22 mouse cellular contexts compared by ENCODE assay signal in the genomic region with DNA sequence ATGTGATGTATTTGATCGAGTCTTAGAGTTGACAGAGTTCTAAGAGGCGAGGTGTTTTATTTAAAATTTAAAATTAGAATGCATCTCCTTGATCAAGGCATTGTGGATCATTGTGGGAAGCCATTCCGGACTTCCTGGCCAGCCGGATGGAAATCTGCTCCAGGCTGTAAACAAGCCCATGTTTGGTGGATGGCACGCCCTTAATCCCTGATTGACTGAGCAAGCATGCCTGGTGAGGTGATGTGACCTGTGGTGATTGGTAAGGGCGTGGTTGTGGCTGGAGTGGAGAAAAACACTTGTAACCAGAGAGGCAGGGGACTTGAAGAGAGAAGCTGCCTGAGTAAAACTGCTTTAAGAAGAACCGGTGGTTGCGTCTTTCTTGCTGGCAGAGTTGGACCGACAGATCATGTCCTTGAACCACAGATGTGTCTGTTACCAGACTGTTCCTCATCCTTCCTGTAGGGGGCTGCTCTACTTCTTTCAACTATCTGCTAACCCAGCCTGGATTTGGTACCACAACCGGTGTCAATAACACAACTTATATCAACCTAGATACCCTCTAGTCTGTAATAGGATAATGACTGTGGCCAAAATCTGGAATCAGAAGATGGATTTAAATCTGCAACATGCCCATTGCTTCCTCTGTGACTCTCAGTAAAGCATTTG.
DNase-seq lines count a peak whose midpoint lies in the region; ATAC-seq and TF ChIP-seq lines count a peak whose summit lies in the region.
"Had no signal": no experiment of that assay in that cellular context is flagged by ENCODE, and none has a peak within 500 bp of the region (broad histone marks: within the 10 kb centered on the region; RNA-seq: fewer than 3 reads in every experiment).

No protein-coding gene starts in this region.

- no peak overlapping the region for H3K4me3 ChIP-seq in kidney, adult 2 months (ENCODE audit: insufficient read depth, low read depth, low read length)
- H3K4me3 ChIP-seq in midbrain, embryonic 11.5 days (ENCODE audit: low read depth, low read length): no peak overlapping the region
- H3K4me3 ChIP-seq in midbrain, embryonic 13.5 days (replicated peaks): no peak overlapping the region
- H3K4me3 ChIP-seq: embryonic facial prominence, embryonic 13.5 days; forebrain, embryonic 15.5 days; heart, embryonic 10.5 days; hindbrain, embryonic 12.5 days; limb, embryonic 13.5 days had no signal

- H3K4me1 ChIP-seq in kidney, adult 2 months (ENCODE audit: control insufficient read depth, insufficient read depth, low read length): no peaks in the 10 kb centered on the region
- H3K4me1 ChIP-seq in midbrain, embryonic 11.5 days (ENCODE audit: control insufficient read depth, insufficient read depth, low read length): no peaks in the 10 kb centered on the region
- H3K4me1 ChIP-seq in midbrain, embryonic 13.5 days (replicated peaks): no peaks in the 10 kb centered on the region
- H3K4me1 ChIP-seq: embryonic facial prominence, embryonic 13.5 days; forebrain, embryonic 15.5 days; hindbrain, embryonic 12.5 days; limb, embryonic 13.5 days had no signal

- 91% methylated on average over 10 of the region's 10 CpGs for WGBS in kidney, adult 2 months
- WGBS in midbrain, embryonic 11.5 days: 84% methylated on average over 10 of the region's 10 CpGs
- WGBS in midbrain, embryonic 13.5 days: 90% methylated on average over 10 of the region's 10 CpGs

- H3K4me2 ChIP-seq in midbrain, embryonic 11.5 days: no peak overlapping the region
- no peak overlapping the region for H3K4me2 ChIP-seq in midbrain, embryonic 13.5 days (replicated peaks)
- H3K4me2 ChIP-seq: embryonic facial prominence, embryonic 13.5 days; forebrain, embryonic 15.5 days; hindbrain, embryonic 12.5 days; limb, embryonic 13.5 days had no signal

- H3K9ac ChIP-seq in midbrain, embryonic 11.5 days (ENCODE audit: low read length): no peak overlapping the region
- no peak overlapping the region for H3K9ac ChIP-seq in midbrain, embryonic 13.5 days (replicated peaks)
- H3K9ac ChIP-seq: embryonic facial prominence, embryonic 13.5 days; forebrain, embryonic 15.5 days; hindbrain, embryonic 12.5 days; limb, embryonic 13.5 days had no signal

- TF ChIP-seq CTCF in kidney, adult 2 months (conservative IDR thresholded peaks at IDR 0.05; ENCODE audit: insufficient read depth, insufficient read length, low read depth, low read length): 0 out of 2 replicates have a peak, but pooled peaks have one; percentile 24

- H3K27me3 ChIP-seq in kidney, adult 2 months (replicated peaks; ENCODE audit: control insufficient read depth, insufficient read depth, low read length): no peaks in the 10 kb centered on the region
- no peaks in the 10 kb centered on the region for H3K27me3 ChIP-seq in midbrain, embryonic 11.5 days (ENCODE audit: control insufficient read depth, insufficient read depth, low read length)
- no peaks in the 10 kb centered on the region for H3K27me3 ChIP-seq in midbrain, embryonic 13.5 days
- no peaks in the 10 kb centered on the region for H3K27me3 ChIP-seq in splenic B cell, adult 2 months (ENCODE audit: control insufficient read depth, insufficient read depth, low read length, poor library complexity, severe bottlenecking)
- H3K27me3 ChIP-seq: embryonic facial prominence, embryonic 13.5 days; forebrain, embryonic 15.5 days; hindbrain, embryonic 12.5 days; limb, embryonic 13.5 days; Patski had no signal

- no peak overlapping the region for H3K27ac ChIP-seq in kidney, adult 2 months (ENCODE audit: insufficient read depth, low read depth, low read length)
- no peak overlapping the region for H3K27ac ChIP-seq in midbrain, embryonic 11.5 days (ENCODE audit: low read depth, low read length)
- H3K27ac ChIP-seq in midbrain, embryonic 13.5 days: no peak overlapping the region
- H3K27ac ChIP-seq: embryonic facial prominence, embryonic 13.5 days; forebrain, embryonic 15.5 days; heart, embryonic 10.5 days; hindbrain, embryonic 12.5 days; limb, embryonic 13.5 days had no signal

- TF ChIP-seq POLR2A in kidney, adult 2 months (IDR thresholded peaks at IDR 0.05; ENCODE audit: low read depth, low read length): no peak

- H3K9me3 ChIP-seq in midbrain, embryonic 11.5 days (ENCODE audit: control insufficient read depth, low read length): no peaks in the 10 kb centered on the region
- H3K9me3 ChIP-seq in midbrain, embryonic 13.5 days: no peaks in the 10 kb centered on the region
- H3K9me3 ChIP-seq: embryonic facial prominence, embryonic 13.5 days; forebrain, embryonic 15.5 days; heart, embryonic 10.5 days; hindbrain, embryonic 12.5 days; limb, embryonic 13.5 days had no signal

- no peak for ATAC-seq in midbrain, embryonic 11.5 days (ENCODE audit: low FRiP score)
- ATAC-seq in midbrain, embryonic 13.5 days: no peak
- ATAC-seq: forebrain, embryonic 15.5 days; intestine, embryonic 16.5 days; Patski had no signal

- no peaks in the 10 kb centered on the region for H3K36me3 ChIP-seq in kidney, adult 2 months (ENCODE audit: control insufficient read depth, insufficient read depth, low read length)
- H3K36me3 ChIP-seq in midbrain, embryonic 11.5 days (ENCODE audit: control insufficient read depth, insufficient read depth, low read length): no peaks in the 10 kb centered on the region
- H3K36me3 ChIP-seq in midbrain, embryonic 13.5 days: no peaks in the 10 kb centered on the region
- H3K36me3 ChIP-seq in splenic B cell, adult 2 months (ENCODE audit: control insufficient read depth, insufficient read depth, low read length, poor library complexity, severe bottlenecking): no peaks in the 10 kb centered on the region
- H3K36me3 ChIP-seq: embryonic facial prominence, embryonic 13.5 days; forebrain, embryonic 15.5 days; heart, embryonic 10.5 days; hindbrain, embryonic 12.5 days; limb, embryonic 13.5 days had no signal

- DNase-seq in kidney, adult 2 months: peak; percentile 5
- DNase-seq in kidney, adult 11 months: no peak
- peak; percentile 59 for DNase-seq in midbrain, embryonic 11.5 days (ENCODE audit: low spot score, missing footprints)
- DNase-seq in ZHBTc4 (ENCODE audit: low read depth, low spot score): peak; percentile 9
- DNase-seq in splenic B cell, adult 2 months (ENCODE audit: low read depth, low spot score): peak; percentile 42
- no peak for DNase-seq in spleen, postnatal 36 days (ENCODE audit: low spot score in 2 of 2)
- DNase-seq in right cerebral cortex, postnatal 4 days: no peak
- DNase-seq: cerebellum, adult 9-10 months; gastrocnemius, postnatal 36 days; heart, postnatal 10 days; kidney, postnatal 14 days; layer of hippocampus, adult 9-11 months; right cerebral cortex, postnatal 25 days; thymus, postnatal 25 days had no signal

Comparison
In these comparisons a context has a peak if more than half of its experiments do, and no peak if none do; other contexts are left out.
1. DNase-seq: peak in kidney, adult 2 months (single experiment), midbrain, embryonic 11.5 days (single experiment), ZHBTc4 (single experiment) and splenic B cell, adult 2 months (single experiment); none in kidney, adult 11 months (single experiment), spleen, postnatal 36 days (0 of 2) and right cerebral cortex, postnatal 4 days (single experiment).